Mouse (Mus musculus): ENCODE measurements around the gene Acmsd.
"Not testable (repeated sequence)": the region's sequence is repeated elsewhere in the genome, so short reads cannot be mapped to it uniquely, and the experiment has no call there.

Gene Acmsd

DNA sequence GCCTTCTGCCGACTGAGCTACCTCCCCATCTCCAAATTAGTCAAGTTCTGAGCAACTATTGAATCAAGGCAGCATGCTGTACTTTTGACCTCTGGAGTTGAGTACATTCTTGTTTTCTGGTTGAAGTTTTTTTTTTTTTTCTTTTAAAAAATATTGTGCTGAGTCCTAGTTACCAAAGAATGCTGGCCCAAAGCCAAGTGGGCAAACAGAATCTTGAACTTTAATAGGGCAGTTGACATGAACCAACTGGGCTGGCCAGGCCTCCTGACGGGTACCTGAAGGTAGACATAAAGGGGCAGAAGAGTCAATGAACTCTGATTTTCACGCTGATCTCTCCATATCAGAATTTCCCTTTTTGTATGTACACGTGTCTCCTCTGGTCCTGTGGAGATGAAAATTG is at the start of gene Acmsd:
TSS of gene Acmsd (plus strand) at position 318 of the 400 bp plus-strand sequence.
- DNase-seq (ENCODE audit: low spot score), result no peak

DNA sequence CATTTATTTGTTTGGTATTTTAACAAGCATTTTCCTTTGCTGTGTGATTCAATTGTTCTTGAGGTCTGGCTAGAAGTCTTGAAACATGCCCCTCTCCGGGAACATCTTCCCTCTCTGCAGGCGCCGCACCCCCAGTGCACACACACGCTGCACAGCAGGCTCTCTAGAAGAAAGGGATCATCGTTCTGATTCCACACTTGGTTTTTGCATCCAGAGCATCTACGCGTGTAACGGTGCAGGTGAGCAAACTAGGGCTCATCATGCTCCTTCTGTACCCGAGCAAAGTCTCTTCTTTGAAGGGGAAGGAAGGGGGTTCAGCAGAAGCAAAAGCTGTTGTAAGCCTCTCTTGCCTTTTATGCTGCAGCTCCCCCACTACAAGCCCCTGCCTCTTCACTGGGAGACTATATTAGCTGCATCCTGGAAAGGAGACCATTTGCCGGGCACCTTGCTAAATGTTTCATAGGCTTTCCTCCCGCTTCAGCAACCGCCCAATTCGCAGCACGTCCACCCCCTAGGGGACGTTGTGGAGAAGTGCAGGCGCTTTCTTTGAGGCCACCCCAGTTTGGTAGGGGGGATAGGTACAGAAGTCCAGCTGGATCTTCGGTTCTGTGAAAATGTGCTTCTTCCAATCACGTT is 49.6 kb upstream of the Acmsd start, which contains the start of gene Tmem163:
TSS of gene Tmem163 (minus strand) at position 51 of the 636 bp plus-strand sequence.
- DNase-seq (ENCODE audit: low spot score), result no peak

DNA sequence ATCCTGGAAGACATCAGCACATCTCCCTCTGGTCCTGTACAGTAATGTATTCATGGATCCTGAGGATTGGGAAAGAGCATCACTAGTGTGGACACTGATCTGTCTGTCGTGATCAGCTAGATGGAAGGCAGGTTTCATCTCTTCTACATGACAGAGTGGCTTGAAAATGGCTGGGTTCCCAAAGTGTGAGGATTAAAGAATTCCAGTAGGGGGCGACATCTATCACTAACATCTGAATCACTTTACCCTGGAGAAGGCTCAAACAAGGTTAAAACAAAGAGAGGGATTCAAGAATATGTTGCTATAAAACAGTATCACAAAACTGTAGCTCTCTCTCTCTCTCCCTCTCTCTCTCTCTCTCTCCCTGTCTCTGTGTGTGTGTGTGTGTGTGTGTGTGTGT is 32.7 kb upstream of the Acmsd start:
- DNase-seq (ENCODE audit: low spot score), result no peak

DNA sequence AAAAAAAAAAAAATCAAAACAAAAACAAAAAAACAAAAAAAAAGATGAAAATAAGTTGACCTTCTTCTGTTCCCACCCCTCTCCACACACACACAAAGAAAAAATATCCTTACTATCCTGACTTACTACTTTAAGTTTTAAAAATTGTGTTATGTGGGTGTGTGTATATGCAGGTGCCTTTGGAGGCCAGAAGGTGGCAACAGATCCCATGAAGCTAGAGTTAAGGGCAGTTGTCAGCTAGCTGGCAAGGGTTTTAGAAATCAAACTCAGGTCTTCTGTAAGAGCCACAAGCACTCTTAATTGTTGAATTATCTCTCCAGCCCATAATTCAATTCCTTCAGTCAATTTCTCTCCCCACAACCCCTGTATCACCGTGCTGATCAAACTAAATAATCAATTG is 27.0 kb upstream of the Acmsd start:
- DNase-seq (ENCODE audit: low spot score), result no peak

DNA sequence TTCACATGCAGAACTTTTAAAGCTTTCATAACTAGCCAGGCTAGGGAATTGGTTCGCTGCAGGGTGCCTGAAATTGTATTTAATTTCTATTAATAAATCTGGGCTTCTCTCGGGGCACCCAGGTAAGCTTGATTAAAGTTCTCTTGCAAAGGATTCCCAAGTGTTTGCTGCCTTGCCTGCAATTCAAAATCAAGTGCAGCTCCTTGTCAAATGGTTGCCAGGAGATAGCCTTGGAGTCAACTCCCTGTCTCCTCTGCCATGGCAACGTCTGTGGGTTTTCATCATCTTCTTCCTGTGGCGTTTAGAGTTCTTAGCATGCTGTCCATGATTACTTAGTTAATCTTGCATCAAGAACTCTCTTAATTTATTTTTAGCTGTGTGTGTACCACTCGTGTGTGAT is 22.9 kb upstream of the Acmsd start:
- no peak for DNase-seq (ENCODE audit: low spot score)

DNA sequence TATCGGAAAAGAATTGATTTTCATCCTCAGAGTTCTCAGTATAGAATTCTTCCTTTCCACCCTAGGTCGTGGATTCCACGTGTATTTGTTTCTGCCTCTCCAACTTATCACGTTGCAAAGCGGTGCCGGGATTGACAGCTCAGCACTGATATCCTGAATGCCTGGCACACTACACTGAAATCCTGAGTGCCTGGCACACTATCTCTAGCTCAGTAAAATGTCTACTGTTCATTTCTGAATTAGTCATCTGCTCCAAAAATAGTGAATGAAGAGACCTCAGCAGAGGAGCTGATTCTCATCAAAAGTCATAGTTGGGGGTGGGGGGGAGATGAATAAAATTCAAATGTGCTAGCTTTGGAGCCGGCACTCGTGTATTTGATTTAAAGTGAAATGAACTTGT is 12.8 kb upstream of the Acmsd start:
- DNase-seq (ENCODE audit: low spot score), result no peak

DNA sequence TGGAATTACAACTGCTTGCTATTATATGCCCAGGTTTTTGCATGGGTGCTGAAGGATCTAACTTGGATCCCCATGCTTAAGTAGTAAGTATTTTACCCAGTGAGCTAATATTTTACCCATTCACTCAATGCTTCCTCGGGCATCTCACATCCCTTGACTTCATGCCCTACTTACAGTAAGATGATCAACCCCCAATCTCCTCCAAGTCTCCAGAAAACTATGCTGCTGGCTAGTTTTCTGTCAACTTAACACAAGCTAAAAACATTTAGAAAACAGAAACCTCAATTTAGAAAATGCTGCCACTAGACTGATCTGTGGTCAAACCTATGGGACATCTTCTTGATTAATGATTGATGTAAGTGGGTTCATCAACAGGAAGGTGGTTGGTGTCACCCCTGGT is 10.9 kb upstream of the Acmsd start:
- no peak for DNase-seq (ENCODE audit: low spot score)

DNA sequence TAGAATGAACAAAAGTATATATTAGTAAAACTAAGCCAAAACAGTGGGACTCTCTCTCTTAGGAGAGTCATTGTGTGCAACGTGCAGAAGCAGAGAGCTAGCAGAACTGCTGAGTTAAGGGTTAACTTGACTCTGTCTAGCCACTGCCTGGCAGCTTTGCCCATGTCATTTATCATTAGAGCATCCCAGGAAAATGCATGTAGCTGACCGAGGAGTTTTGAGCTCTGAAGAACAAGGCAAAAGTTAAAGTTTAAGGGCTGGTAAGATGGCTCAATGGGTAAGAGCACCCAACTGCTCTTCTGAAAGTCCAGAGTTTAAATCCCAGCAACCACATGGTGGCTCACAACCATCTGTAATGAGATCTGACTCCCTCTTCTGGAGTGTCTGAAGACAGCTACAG is 5.6 kb upstream of the Acmsd start:
- no peak for DNase-seq (ENCODE audit: low spot score)

DNA sequence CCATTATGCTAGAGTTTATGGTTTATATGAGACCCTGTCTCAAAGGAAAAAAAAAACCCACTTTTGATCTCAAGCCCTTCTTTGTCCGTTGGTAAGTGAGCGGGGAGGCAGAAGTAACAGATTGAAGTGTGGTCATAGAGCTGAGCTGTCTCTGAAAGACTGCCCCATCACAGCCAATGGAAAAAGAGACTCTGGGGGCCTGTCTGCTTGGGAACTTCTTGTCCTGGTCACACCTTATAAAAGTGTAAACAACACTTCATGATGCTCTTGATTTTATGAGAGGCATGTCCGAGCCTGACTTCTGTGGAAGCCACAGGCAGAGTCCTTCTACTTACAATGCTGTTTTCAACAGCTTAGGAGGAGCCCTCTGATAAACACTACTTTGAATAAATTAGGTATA is 1.9 kb downstream of the Acmsd start:
- no peak for DNase-seq (ENCODE audit: low spot score)

DNA sequence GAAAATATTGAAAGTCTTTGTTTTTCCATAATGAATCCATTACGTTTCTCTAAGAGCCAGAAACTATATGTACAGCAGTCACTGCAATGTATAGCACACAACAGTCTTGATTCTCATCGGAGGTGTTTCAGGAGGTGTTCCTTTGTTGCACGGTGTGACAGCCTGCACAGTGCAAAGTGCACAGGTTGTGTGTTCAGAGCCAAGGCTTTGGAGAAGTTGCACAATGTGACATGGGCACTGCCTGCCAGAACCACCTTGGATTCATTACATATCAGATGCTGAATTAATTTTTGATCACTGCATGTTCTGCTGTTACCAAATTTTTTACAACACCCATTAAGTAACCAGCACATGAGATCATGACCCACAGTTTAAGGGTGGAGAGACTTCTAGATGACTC is 3.2 kb downstream of the Acmsd start:
- DNase-seq (ENCODE audit: low spot score), result no peak

DNA sequence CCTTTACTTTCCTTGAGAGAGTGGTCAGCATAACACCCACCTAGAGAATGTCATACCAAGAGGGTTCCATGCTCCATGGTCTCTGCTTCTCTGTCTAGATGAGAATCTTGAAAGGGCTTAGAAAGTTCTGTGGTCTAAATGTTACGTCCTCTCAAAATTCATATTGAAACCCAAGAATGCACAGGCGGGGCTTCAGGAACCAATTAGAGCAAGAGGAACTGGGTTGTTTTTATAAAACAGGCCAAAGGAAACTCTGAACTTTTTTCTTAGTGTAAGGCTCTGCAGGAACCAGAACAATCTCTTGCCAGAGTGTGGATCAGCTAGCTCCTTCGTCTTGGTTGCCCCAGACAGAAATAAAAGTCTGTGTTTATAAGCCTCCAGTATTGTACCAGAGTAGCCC is 3.6 kb downstream of the Acmsd start:
- no peak for DNase-seq (ENCODE audit: low spot score)

DNA sequence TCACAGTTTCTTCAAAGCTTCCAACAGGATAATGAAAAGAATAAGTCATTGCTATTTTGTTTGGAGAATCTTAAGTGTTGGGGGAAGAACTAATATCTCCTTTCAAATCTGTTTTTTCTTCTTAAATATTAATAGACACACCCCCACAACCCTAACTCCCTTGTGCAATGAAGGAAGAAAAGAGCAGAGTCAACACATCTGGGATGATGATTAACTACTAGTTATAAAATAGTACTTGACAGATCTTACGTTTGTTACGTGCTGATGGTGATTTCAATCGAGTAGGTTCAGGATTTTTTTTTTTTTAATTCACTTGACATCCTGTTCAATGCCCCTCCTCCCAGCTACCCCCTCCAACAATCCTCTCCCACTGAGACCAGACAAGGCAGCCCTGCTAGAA is 6.1 kb downstream of the Acmsd start:
- DNase-seq (ENCODE audit: low spot score), result no peak

DNA sequence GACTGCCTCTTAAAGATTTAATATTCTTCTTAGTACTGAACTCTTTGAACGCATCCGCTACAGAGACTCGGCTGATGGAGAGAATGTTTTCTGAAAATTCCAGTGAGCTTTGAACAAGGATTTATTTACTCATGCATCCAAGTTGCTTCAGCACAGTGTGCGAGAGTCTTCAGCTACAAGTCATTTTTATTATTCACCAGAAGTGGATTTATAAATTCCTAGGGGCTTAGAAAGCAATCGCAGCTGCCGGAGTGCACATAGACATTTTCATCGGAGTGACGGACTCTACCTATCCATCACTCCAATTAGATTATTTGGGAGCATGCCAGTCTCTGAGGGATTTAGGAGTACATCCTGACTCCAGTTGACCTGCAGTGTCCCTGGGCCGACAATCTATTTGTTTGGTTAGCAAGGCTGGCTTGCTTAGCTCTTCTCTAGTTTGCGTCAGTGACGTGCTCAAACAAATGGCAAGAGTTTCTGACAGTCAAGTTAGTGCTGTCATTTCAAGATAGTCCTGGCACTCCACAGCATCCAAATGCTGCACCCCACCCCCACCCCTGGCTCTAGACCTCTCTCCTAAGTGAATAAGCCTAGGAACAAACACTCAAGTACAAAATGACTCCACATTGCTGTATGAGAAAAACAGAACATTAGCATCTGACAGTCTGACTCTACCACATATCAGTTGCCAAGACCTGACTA is 21.3 kb downstream of the Acmsd start:
- no peak for DNase-seq (ENCODE audit: low spot score)

DNA sequence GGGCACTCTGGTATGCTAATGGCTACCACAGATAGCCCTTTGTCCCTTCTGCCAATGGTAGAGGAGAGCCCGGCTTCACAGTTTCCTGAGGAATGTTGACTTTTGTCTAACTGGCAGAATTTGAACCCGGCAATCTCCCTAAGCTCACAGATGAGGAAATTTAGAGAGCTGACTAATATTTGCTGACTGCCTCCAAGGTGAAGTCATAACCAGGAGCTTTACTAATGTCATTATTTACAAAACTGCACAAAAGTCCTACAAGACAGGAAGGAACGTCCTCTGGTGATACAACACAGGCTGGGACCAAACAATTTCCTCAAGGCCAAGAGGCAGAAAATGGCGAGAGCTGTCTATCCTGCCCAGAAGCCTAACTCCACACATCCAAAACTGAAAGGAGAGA is 26.6 kb downstream of the Acmsd start:
- peak; percentile 5 for DNase-seq (ENCODE audit: low spot score)

DNA sequence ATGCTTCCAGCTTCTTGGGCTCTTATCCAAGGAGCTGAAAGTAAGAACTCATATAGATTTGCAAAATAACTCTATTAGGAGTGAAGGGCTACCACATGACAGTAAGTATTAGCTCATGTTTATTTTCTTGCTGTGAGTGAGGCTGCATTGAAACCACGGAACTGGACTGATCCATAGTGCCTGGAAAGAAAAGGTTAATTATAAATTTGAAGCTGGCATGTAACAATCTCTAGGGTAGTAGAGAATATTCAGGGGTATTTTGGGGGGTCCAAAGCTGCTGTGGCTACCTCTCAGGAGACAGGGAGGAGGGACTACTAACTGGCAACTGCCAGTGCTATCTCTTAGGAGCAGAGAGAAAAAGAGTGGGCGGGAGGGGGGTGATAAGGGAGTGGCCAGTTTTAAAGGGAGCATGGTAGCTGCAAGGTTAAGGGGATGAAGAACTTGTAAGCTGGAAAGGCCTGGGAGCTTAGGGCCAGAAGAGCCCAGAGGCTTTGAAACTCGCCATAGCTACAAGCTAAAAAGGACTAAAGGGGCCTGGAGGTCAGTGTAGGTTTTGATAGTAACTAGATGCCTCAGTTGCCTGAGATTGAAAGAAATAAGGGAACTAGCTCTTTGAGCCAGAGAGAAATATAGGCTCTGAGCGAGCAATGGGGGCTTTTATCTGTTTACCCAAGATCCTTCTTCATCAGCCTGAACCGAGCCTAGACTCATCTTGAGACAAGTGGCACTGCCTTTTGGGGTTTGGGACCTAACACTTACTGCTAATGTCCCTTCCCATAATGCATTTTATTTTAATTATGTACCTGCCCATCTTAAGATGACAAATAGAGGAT is 27.3 kb downstream of the Acmsd start:
- peak; percentile 46 for DNase-seq (ENCODE audit: low spot score)

DNA sequence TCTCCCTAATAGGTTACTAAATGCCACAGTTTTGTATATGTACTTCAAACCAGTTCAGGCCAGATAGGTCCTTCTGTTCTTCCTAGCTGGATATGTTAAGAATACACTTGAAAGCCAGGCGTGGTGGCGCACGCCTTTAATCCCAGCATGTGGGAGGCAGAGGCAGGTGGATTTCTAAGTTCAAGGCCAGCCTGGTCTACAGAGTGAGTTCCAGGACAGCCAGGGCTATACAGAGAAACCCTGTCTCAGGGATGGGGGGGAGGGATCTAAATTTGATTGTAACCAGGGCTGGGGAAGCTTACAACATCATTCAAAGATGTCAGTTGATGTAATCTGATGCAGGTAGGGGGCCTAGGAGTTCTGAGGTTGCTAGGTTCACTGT is 27.9 kb downstream of the Acmsd start:
- not testable (repeated sequence) for DNase-seq (ENCODE audit: low spot score)

DNA sequence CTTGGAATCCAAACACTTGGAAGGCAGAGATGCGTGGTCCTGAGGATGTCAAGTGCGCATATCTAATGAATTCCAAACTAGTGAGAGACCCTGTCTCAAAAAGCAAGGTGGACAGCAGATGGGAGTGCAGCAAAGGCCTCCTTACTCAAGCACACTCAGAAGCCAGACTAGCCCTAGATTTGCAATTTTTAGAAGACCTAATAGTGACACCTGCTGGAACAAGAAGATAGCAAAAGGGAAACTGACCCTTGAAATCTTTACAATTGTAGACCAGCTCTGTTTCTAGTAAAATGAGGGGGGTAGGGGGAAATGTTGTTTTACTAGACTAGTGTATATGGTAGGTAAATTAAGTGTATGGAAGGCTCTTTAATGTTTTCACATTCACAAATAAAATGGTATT is 36.3 kb downstream of the Acmsd start:
- no peak for DNase-seq (ENCODE audit: low spot score)

DNA sequence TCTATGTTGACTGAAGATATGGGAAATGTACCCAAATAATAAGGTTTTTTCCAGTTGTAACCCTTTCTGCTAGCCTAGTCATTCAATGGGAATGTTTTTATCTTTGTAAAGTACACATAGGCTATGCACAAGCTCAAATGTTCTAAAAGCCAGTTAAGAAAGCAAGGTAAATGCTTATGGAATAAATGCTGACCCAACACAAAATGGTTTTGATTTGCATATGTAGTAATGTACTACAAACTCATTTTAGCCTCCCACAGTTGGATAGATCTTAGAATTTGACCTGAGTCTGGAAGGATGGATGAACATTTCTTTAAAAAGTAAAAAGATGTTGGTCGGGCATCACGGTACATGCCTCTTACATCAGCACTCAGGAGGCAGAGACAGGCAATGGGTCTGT is 37.5 kb downstream of the Acmsd start:
- DNase-seq (ENCODE audit: low spot score), result no peak

DNA sequence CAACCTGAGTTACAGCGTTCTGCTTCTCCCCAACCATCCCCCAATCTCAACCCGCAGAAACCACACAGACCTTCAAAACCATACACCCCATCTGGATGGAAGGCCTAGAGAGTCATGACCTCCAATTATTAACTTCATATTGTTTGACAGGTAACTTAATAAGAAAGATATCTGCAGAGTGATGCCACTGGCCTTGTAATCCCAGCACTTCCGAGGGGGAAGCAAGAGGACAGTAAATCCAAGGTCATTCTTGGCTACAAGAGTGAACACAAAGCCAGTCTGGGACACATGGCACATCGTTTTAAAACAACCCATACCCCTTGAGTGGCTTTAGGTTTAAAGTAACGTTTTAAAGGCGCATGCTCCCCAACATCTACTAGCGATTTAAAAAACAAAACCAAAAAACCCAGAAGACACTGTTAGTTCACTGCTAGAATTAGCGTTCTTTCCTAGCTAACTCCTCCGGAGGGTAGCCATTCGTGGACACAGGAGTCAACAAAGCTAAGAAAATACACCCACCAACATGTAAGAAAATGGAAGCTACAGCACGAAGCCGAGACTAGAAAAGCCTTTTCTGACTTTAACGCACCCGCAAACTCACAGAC is 44.1 kb downstream of the Acmsd start:
- no peak for DNase-seq (ENCODE audit: low spot score)

DNA sequence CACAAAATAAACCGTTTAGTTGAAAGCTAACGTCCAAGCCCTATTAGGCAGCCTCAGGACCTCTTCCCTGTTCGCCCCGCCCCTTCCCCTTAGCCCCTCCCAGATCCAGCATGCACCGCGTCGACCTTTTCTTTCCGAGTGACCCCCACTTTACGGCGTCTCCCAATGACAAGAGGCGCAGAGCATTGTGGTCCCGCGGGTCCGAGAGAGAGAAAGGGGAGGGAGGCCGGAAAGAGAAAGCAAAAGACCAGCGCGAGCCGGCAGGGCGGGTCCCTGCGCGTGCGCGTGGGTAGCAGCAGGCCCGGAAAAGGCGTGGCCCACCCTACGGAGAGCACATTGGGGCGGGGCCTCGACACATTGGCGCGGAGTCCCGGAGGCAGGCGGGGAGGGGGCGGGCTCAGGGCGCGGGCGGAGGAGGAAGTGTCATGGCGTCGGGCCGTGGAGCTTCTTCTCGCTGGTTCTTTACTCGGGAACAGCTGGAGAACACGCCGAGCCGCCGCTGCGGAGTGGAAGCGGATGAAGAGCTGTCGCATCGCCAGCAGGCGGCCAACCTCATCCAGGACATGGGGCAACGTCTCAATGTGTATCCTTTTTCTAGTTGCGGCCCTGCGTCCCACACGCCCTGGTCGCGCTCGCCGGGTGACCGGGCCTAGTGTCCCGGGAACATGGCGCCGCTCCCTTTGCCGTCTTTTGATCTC is 44.7 kb downstream of the Acmsd start, which contains the start of gene Ccnt2:
TSS of gene Ccnt2 (plus strand) at position 362 of the 698 bp plus-strand sequence.
- DNase-seq (ENCODE audit: low spot score), result peak; percentile 99

DNA sequence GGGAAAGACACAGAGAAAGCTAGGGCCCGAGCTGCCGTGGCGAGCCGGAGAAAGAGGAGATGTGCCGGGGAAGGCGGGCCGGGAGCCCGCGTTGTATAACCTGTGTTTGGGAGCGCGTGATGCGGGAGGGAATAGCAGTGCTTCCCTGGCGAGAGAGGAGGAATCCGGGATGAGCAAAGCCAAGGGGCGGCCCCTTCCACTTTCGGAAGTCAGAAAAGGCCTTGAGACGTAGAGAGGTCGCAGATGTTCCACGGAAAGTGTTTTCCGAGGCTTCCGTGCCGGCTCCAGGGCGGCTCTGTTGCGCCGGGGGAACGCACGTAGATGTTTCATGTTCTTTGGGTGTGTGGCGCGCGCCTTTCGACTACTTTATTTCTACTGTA is 45.3 kb downstream of the Acmsd start:
- DNase-seq (ENCODE audit: low spot score), result no peak

DNA sequence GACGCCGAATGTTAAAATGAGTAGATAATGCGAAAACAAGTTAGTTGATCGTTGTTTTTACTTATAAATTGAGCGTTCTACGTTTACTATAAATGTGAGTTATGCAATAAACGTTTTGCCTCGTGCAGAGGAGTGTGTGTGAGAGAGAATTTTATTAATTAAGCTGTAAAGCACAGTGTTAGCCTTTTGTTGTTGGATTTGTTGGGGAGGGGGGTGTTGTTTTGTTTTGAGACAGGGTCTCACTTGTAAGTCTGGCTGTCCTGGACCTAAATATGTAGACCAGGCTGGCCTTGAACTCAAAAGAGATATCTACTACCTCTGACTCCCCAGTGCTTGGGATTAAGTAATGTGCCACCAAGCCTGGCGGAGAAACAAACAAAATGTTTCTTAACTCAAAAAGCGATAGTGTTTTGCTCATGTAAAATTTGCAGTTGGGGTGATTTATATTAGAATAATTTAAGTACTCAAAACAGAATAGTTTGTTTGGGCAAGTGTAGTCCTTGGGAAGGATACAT is 46.0 kb downstream of the Acmsd start:
- DNase-seq (ENCODE audit: low spot score), result no peak
